Mouse (Mus musculus): ENCODE results near the gene Kcnj6. TPM values are rescaled to one million over a fixed set of nuclear protein-coding genes. Genes with fewer than 3 reads are reported as not detected.

The Kcnj6 gene
- polyA plus RNA-seq, 1 experiment from 2014 or later: not detected

GRCm38 (mm10) chr16:94919177-94919576, 78.3 kb downstream of the Kcnj6 start:
- Histone ChIP-seq H3K4me3 (ENCODE audit: low read depth, low read length) (no peak overlapping the region), H3K9me3 (ENCODE audit: low read length) (no peaks in the 10 kb centered on the region), H3K27ac (ENCODE audit: low read length) (no peak overlapping the region), H3K27me3 (replicated peaks; ENCODE audit: insufficient read depth, low read length) (no peaks in the 10 kb centered on the region), H3K36me3 (ENCODE audit: insufficient read depth, low read length) (no peaks in the 10 kb centered on the region), H3K4me2 (replicated peaks; ENCODE audit: low read depth, low read length) (no peak overlapping the region), H3K9ac (replicated peaks; ENCODE audit: low read depth) (no peak overlapping the region), H3K4me1 (ENCODE audit: insufficient read depth, low read depth, low read length) (no peaks in the 10 kb centered on the region)
- WGBS: 85% methylated on average over 5 of the region's 5 CpGs
- no peak for DNase-seq (ENCODE audit: low spot score)
- no peak for TF ChIP-seq CTCF (IDR thresholded peaks at IDR 0.05)
- TF ChIP-seq EP300 (IDR thresholded peaks at IDR 0.05): no peak
- ATAC-seq: no peak

- H3K27me3 ChIP-seq (replicated peaks; ENCODE audit: insufficient read depth, low read length): no peaks in the 10 kb centered on the region
- H3K4me3 ChIP-seq (ENCODE audit: low read depth, low read length): no peak overlapping the region
- no peak overlapping the region for H3K27ac ChIP-seq (ENCODE audit: low read length)
- no peaks in the 10 kb centered on the region for H3K36me3 ChIP-seq (ENCODE audit: insufficient read depth, low read length)
- no peaks in the 10 kb centered on the region for H3K9me3 ChIP-seq (ENCODE audit: low read length)
- ATAC-seq (no peak), DNase-seq (ENCODE audit: low spot score) (no peak)
- H3K4me2 ChIP-seq (replicated peaks; ENCODE audit: low read depth, low read length): no peak overlapping the region
- WGBS: 87% methylated on average over 4 of the region's 4 CpGs
- no peak overlapping the region for H3K9ac ChIP-seq (replicated peaks; ENCODE audit: low read depth)
- no peak for TF ChIP-seq EP300 (IDR thresholded peaks at IDR 0.05)
- H3K4me1 ChIP-seq (ENCODE audit: insufficient read depth, low read depth, low read length): no peaks in the 10 kb centered on the region
Observed at GRCm38 (mm10) chr16:94906026-94906425, 91.5 kb downstream of the Kcnj6 start.

GRCm38 (mm10) chr16:94898832-94899231, 98.7 kb downstream of the Kcnj6 start:
- TF ChIP-seq CTCF (IDR thresholded peaks at IDR 0.05) (no peak), EP300 (IDR thresholded peaks at IDR 0.05) (no peak)
- no peak overlapping the region for H3K4me2 ChIP-seq (replicated peaks; ENCODE audit: low read depth, low read length)

GRCm38 (mm10) chr16:94892162-94892650, 105.3 kb downstream of the Kcnj6 start:
- TF ChIP-seq EP300 (IDR thresholded peaks at IDR 0.05) (no peak), CTCF (IDR thresholded peaks at IDR 0.05) (no peak)
- H3K4me1 ChIP-seq (ENCODE audit: insufficient read depth, low read depth, low read length): peaks cover 3% of the 10 kb centered on the region; the same call in 1 of the 2 replicates
- DNase-seq (ENCODE audit: low spot score): no peak
- no peak overlapping the region for H3K4me2 ChIP-seq (replicated peaks; ENCODE audit: low read depth, low read length)
- no peaks in the 10 kb centered on the region for H3K9me3 ChIP-seq (ENCODE audit: low read length)
- ATAC-seq: no peak
- no peak overlapping the region for H3K27ac ChIP-seq (ENCODE audit: low read length)
- no peak overlapping the region for H3K9ac ChIP-seq (replicated peaks; ENCODE audit: low read depth)
- WGBS: 84% methylated on average over 4 of the region's 4 CpGs
- no peaks in the 10 kb centered on the region for H3K36me3 ChIP-seq (ENCODE audit: insufficient read depth, low read length)
- no peaks in the 10 kb centered on the region for H3K27me3 ChIP-seq (replicated peaks; ENCODE audit: insufficient read depth, low read length)
- no peak overlapping the region for H3K4me3 ChIP-seq (ENCODE audit: low read depth, low read length)

More at GRCm38 (mm10) chr16:94898832-94899231, 98.7 kb downstream of the Kcnj6 start:
- WGBS: 82% methylated on average over 6 of the region's 6 CpGs
- no peak overlapping the region for H3K4me3 ChIP-seq (ENCODE audit: low read depth, low read length)
- no peaks in the 10 kb centered on the region for H3K36me3 ChIP-seq (ENCODE audit: insufficient read depth, low read length)
- ATAC-seq (no peak), DNase-seq (ENCODE audit: low spot score) (no peak)
- H3K27ac ChIP-seq (ENCODE audit: low read length): no peak overlapping the region
- no peaks in the 10 kb centered on the region for H3K9me3 ChIP-seq (ENCODE audit: low read length)
- H3K9ac ChIP-seq (replicated peaks; ENCODE audit: low read depth): no peak overlapping the region
- no peaks in the 10 kb centered on the region for H3K4me1 ChIP-seq (ENCODE audit: insufficient read depth, low read depth, low read length)
- no peaks in the 10 kb centered on the region for H3K27me3 ChIP-seq (replicated peaks; ENCODE audit: insufficient read depth, low read length)

- Histone ChIP-seq H3K27me3 (replicated peaks; ENCODE audit: insufficient read depth, low read length) (no peaks in the 10 kb centered on the region), H3K4me1 (ENCODE audit: insufficient read depth, low read depth, low read length) (peaks cover 3% of the 10 kb centered on the region; the same call in 1 of the 2 replicates), H3K27ac (ENCODE audit: low read length) (no peak overlapping the region), H3K9me3 (ENCODE audit: low read length) (no peaks in the 10 kb centered on the region), H3K36me3 (ENCODE audit: insufficient read depth, low read length) (no peaks in the 10 kb centered on the region), H3K9ac (replicated peaks; ENCODE audit: low read depth) (no peak overlapping the region), H3K4me2 (replicated peaks; ENCODE audit: low read depth, low read length) (no peak overlapping the region), H3K4me3 (ENCODE audit: low read depth, low read length) (no peak overlapping the region)
- DNase-seq (ENCODE audit: low spot score): peak; percentile 58
- 36% methylated on average over 6 of the region's 6 CpGs for WGBS
- ATAC-seq: peak; percentile 74
- peak; percentile 83 for TF ChIP-seq EP300 (IDR thresholded peaks at IDR 0.05)
- no peak for TF ChIP-seq CTCF (IDR thresholded peaks at IDR 0.05)
Observed at GRCm38 (mm10) chr16:94890581-94890980, 106.9 kb downstream of the Kcnj6 start.

DNA sequence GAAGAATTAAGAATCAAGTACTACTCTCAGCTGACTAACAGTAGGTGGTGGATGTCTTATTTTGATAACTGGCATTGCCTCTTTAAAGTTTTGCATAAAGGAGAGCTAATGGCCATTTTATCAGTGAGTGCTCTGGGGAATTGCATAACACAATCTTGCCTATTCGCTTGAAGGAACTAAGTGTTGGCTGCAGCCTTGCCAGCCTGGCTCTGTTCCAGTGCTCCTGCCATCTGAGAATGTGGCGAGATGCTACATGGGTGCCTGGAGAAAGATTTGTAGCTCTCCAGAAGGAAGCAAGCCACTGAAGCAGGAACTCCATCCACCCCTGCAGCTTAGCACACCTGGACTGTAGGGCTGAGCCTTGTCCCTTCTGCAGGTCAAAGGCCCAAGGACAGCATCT, 107.4 kb downstream of the Kcnj6 start:
- Histone ChIP-seq H3K9me3 (ENCODE audit: low read length) (no peaks in the 10 kb centered on the region), H3K27me3 (replicated peaks; ENCODE audit: insufficient read depth, low read length) (no peaks in the 10 kb centered on the region), H3K27ac (ENCODE audit: low read length) (no peak overlapping the region), H3K4me2 (replicated peaks; ENCODE audit: low read depth, low read length) (no peak overlapping the region), H3K36me3 (ENCODE audit: insufficient read depth, low read length) (no peaks in the 10 kb centered on the region), H3K9ac (replicated peaks; ENCODE audit: low read depth) (no peak overlapping the region), H3K4me1 (ENCODE audit: insufficient read depth, low read depth, low read length) (peaks cover 3% of the 10 kb centered on the region; the same call in 1 of the 2 replicates), H3K4me3 (ENCODE audit: low read depth, low read length) (no peak overlapping the region)
- 19% methylated on average over 2 of the region's 2 CpGs for WGBS
- peak; percentile 6 for DNase-seq (ENCODE audit: low spot score)
- no peak for ATAC-seq
- TF ChIP-seq CTCF (IDR thresholded peaks at IDR 0.05) (no peak), EP300 (IDR thresholded peaks at IDR 0.05) (no peak)

GRCm38 (mm10) chr16:94888554-94888953, 108.9 kb downstream of the Kcnj6 start:
- Histone ChIP-seq H3K9me3 (ENCODE audit: low read length) (no peaks in the 10 kb centered on the region), H3K4me1 (ENCODE audit: insufficient read depth, low read depth, low read length) (peaks cover 3% of the 10 kb centered on the region; the same call in 1 of the 2 replicates), H3K27me3 (replicated peaks; ENCODE audit: insufficient read depth, low read length) (no peaks in the 10 kb centered on the region), H3K9ac (replicated peaks; ENCODE audit: low read depth) (no peak overlapping the region), H3K36me3 (ENCODE audit: insufficient read depth, low read length) (no peaks in the 10 kb centered on the region), H3K4me2 (replicated peaks; ENCODE audit: low read depth, low read length) (no peak overlapping the region), H3K4me3 (ENCODE audit: low read depth, low read length) (no peak overlapping the region), H3K27ac (ENCODE audit: low read length) (no peak overlapping the region)
- 70% methylated on average over 10 of the region's 11 CpGs for WGBS
- no peak for DNase-seq (ENCODE audit: low spot score)
- TF ChIP-seq EP300 (IDR thresholded peaks at IDR 0.05) (no peak), CTCF (IDR thresholded peaks at IDR 0.05) (no peak)
- ATAC-seq: no peak
